Mouse (Mus musculus) E14TG2a.4 (cell line): ENCODE measurements around the gene Hspa12a.

ENCODE experiments used
- CTCF ChIP-seq: conservative IDR thresholded peaks from 2 replicates; pipeline ENCODE4 v1.5.1; 2014; ENCODE audit warnings: low read length
- NANOG ChIP-seq: IDR thresholded peaks from 2 replicates; pipeline ENCODE4 v1.6.1; 2014; ENCODE audit warnings: borderline replicate concordance, low read length, mixed read lengths
- POU5F1 ChIP-seq: IDR thresholded peaks from 2 replicates; pipeline ENCODE4 v1.6.1; 2014; ENCODE audit warnings: low read length, borderline replicate concordance

GRCm38 (mm10) chr19:58975216-58975863 lies 31.9 kb upstream of the Hspa12a start:
- TF ChIP-seq CTCF, result no peak
- no peak for TF ChIP-seq POU5F1
- no peak for TF ChIP-seq NANOG
